Mouse (Mus musculus): ENCODE results near the gene Zfp708. TPM values are rescaled to one million over a fixed set of nuclear protein-coding genes. Genes with fewer than 3 reads are reported as not detected.
"Not testable (repeated sequence)": the region's sequence is repeated elsewhere in the genome, so short reads cannot be mapped to it uniquely, and the experiment has no call there.

The Zfp708 gene
- 0.11 TPM for polyA plus RNA-seq (2012; fragmentation: generic; extraction: Trizol)

GRCm38 (mm10) chr13:67097876-67098275 lies at the start of gene Zfp708:
Gene Zfp708 (minus strand): TSS chr13:67097976.
- no peak for TF ChIP-seq MYOD1 (IDR thresholded peaks at IDR 0.05; ENCODE audit: control insufficient read depth in 1 of 3, insufficient read length in 2 of 3, low read depth in 2 of 3)
- Histone ChIP-seq H3K27me3 (ENCODE audit: control insufficient read depth, insufficient read depth, insufficient read length) (no peaks in the 10 kb centered on the region), H3K36me3 (ENCODE audit: control insufficient read depth, insufficient read depth) (peaks cover 3% of the 10 kb centered on the region), H3K79me2 (ENCODE audit: control insufficient read depth, insufficient read depth) (no peaks in the 10 kb centered on the region), H3K4me2 (ENCODE audit: low read depth) (no peak within 1 kb of the TSS), H3K4me3 (no peak within 1 kb of the TSS), H3ac (ENCODE audit: control insufficient read depth, insufficient read length) (no peak within 1 kb of the TSS)

- no peaks in the 10 kb centered on the region for H3K79me2 ChIP-seq (ENCODE audit: control insufficient read depth, insufficient read depth)
- TF ChIP-seq TCF12 (IDR thresholded peaks at IDR 0.05; ENCODE audit: insufficient read depth, poor library complexity, severe bottlenecking) = no peak
- no peak for TF ChIP-seq POLR2AphosphoS2 (IDR thresholded peaks at IDR 0.05; ENCODE audit: insufficient read length, low read depth)
- TF ChIP-seq CEBPB (IDR thresholded peaks at IDR 0.05; ENCODE audit: insufficient read depth, poor library complexity, severe bottlenecking) = no peak
- TF ChIP-seq MYOG (IDR thresholded peaks at IDR 0.05; ENCODE audit: control insufficient read depth in 1 of 3, insufficient read depth in 1 of 3, insufficient read length in 2 of 3, low read depth in 2 of 3) = no peak
- TF ChIP-seq POLR2A (IDR thresholded peaks at IDR 0.05; ENCODE audit: insufficient read length, low read depth) = peak; percentile 30
- no peak for TF ChIP-seq USF1 (IDR thresholded peaks at IDR 0.05; ENCODE audit: low read depth)
- no peak for TF ChIP-seq SRF (IDR thresholded peaks at IDR 0.05; ENCODE audit: control insufficient read depth, insufficient read length, low read depth)
- no peak for TF ChIP-seq REST (IDR thresholded peaks at IDR 0.05; ENCODE audit: insufficient read depth, insufficient read length)
- TF ChIP-seq E2F4 (IDR thresholded peaks at IDR 0.05; ENCODE audit: insufficient read depth) = no peak
- peak in 1 of 3 experiments; percentile 27 for TF ChIP-seq MYOD1 (IDR thresholded peaks at IDR 0.05; ENCODE audit: control insufficient read depth in 1 of 3, insufficient read length in 2 of 3, low read depth in 2 of 3)
- TF ChIP-seq TCF3 (IDR thresholded peaks at IDR 0.05; ENCODE audit: insufficient read length, low read depth) = no peak
- no peak for TF ChIP-seq MAX (IDR thresholded peaks at IDR 0.05; ENCODE audit: low read depth)
These were observed 30.4 kb upstream of the Zfp708 start for GRCm38 (mm10) chr13:67128038-67128721.

DNA sequence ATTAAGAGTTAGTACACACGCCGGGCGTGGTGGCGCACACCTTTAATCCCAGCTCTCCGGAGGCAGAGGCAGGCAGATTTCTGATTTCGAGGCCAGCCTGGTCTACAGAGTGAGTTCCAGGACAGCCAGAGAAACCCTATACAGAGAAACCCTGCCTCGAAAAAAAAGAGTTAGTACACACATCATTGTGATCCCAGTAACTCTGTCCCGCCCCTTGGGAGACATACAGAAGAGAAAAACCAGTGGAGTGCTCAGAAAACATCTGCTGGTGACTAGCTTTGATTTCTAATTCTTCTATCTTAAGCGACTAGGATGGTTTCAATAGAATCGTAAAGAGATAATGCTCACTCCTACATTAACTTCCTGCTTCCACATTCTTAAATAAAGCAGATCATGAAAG lies 29.7 kb upstream of the Zfp708 start:
- Histone ChIP-seq H3K4me2 (ENCODE audit: low read depth) (peak overlapping the region; percentile 69), H3K4me3 (peak overlapping the region; percentile 55)
- H3ac ChIP-seq (ENCODE audit: control insufficient read depth, insufficient read length); H3K27me3 ChIP-seq (ENCODE audit: control insufficient read depth, insufficient read depth, insufficient read length); H3K79me2 ChIP-seq (ENCODE audit: control insufficient read depth, insufficient read depth); H3K36me3 ChIP-seq (ENCODE audit: control insufficient read depth, insufficient read depth): not testable (repeated sequence)

More at GRCm38 (mm10) chr13:67128038-67128721, 30.4 kb upstream of the Zfp708 start:
- H3K4me3 ChIP-seq = peak overlapping the region; percentile 55
- H3K36me3 ChIP-seq (ENCODE audit: control insufficient read depth, insufficient read depth) = no peaks in the 10 kb centered on the region
- H3K27me3 ChIP-seq (ENCODE audit: control insufficient read depth, insufficient read depth, insufficient read length) = no peaks in the 10 kb centered on the region
- H3K4me2 ChIP-seq (ENCODE audit: low read depth) = peak overlapping the region; percentile 69
- peak overlapping the region; percentile 22 for H3ac ChIP-seq (ENCODE audit: control insufficient read depth, insufficient read length)

- H3K79me2 ChIP-seq (ENCODE audit: control insufficient read depth, insufficient read depth) = no peaks in the 10 kb centered on the region
- no peaks in the 10 kb centered on the region for H3K36me3 ChIP-seq (ENCODE audit: control insufficient read depth, insufficient read depth)
- no peak overlapping the region for H3K4me3 ChIP-seq
- no peak overlapping the region for H3ac ChIP-seq (ENCODE audit: control insufficient read depth, insufficient read length)
- no peak for TF ChIP-seq E2F4 (IDR thresholded peaks at IDR 0.05; ENCODE audit: insufficient read depth)
- no peak for TF ChIP-seq CEBPB (IDR thresholded peaks at IDR 0.05; ENCODE audit: insufficient read depth, poor library complexity, severe bottlenecking)
- no peak for TF ChIP-seq USF1 (IDR thresholded peaks at IDR 0.05; ENCODE audit: low read depth)
- H3K27me3 ChIP-seq (ENCODE audit: control insufficient read depth, insufficient read depth, insufficient read length) = no peaks in the 10 kb centered on the region
- H3K4me2 ChIP-seq (ENCODE audit: low read depth) = no peak overlapping the region
These were observed 26.7 kb upstream of the Zfp708 start for GRCm38 (mm10) chr13:67124460-67124859.

- not testable (repeated sequence) for H3K27me3 ChIP-seq (ENCODE audit: control insufficient read depth, insufficient read depth, insufficient read length); H3K79me2 ChIP-seq (ENCODE audit: control insufficient read depth, insufficient read depth); H3K4me3 ChIP-seq; H3ac ChIP-seq (ENCODE audit: control insufficient read depth, insufficient read length); H3K36me3 ChIP-seq (ENCODE audit: control insufficient read depth, insufficient read depth); H3K4me2 ChIP-seq (ENCODE audit: low read depth)
These were observed 23.6 kb upstream of the Zfp708 start, which contains the start of gene Zfp759 for GRCm38 (mm10) chr13:67121360-67121759. Gene Zfp759 (plus strand): TSS chr13:67121660.

DNA sequence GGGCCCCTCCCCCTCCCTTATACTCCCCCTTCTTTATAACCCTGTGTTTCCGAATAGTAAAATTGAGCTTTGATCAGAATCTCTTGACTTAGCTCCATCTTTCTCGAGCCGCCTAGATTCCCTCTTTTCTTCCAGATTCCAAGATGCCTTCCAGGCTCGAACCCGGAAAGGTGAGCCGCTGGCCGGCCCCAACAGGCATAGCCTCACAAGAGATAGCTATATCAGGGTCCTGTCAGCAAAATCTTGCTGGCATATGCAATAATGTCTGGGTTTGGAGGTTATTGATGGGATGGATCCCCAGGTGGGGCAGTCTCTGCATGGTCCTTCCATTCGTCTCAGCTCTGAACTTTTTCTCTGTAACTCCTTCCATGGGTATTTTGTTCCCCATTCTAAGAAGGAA lies 18.4 kb upstream of the Zfp708 start, which contains the start of gene Rslcan18:
Gene Rslcan18, minus strand, starts transcription at position 101 of the 400 bp plus-strand sequence.
- H3K4me3 ChIP-seq; H3K4me2 ChIP-seq (ENCODE audit: low read depth); H3ac ChIP-seq (ENCODE audit: control insufficient read depth, insufficient read length); H3K36me3 ChIP-seq (ENCODE audit: control insufficient read depth, insufficient read depth); H3K27me3 ChIP-seq (ENCODE audit: control insufficient read depth, insufficient read depth, insufficient read length); H3K79me2 ChIP-seq (ENCODE audit: control insufficient read depth, insufficient read depth): not testable (repeated sequence)
